Mouse (Mus musculus) liver, embryonic 16.5 days (tissue): ENCODE measurements at regions not wholly inside any gene's neighbourhood (a gene's known extent, or its start where the extent isn't known, plus 50 kb on each side); places are given as distances from the start of the nearest gene placed in this dataset.

ENCODE experiments used
- ATAC-seq: fragments of 200-750 bp; cut with Nextera tagmentation; 2 replicates; pipeline ENCODE4 v1.8.0; 2017; ENCODE audit warnings: low read depth, mild to moderate bottlenecking, moderate number of reproducible peaks, moderate library complexity
- H3K27ac ChIP-seq: fragments of 300-500 bp; sonication (generic); 2 replicates; pipeline ENCODE4 v1.5.1; 2014; ENCODE audit warnings: mild to moderate bottlenecking, low read length
- H3K27me3 ChIP-seq: fragments of 300-500 bp; sonication (generic); 2 replicates; pipeline ENCODE4 v1.6.1; 2014; ENCODE audit warnings: low read depth, low read length, mixed read lengths; ENCODE audit not compliant: control insufficient read depth, insufficient read depth
- H3K36me3 ChIP-seq: fragments of 300-500 bp; sonication (generic); 2 replicates; pipeline ENCODE4 v1.6.1; 2014; ENCODE audit warnings: mild to moderate bottlenecking; ENCODE audit not compliant: control insufficient read depth, insufficient read depth
- H3K4me1 ChIP-seq: fragments of 300-500 bp; sonication (generic); 2 replicates; pipeline ENCODE4 v1.6.1; 2014; ENCODE audit warnings: low read depth, low read length, mixed read lengths; ENCODE audit not compliant: control insufficient read depth
- H3K4me2 ChIP-seq: fragments of 300-500 bp; sonication (generic); 2 replicates; pipeline ENCODE4 v1.6.1; 2014; ENCODE audit warnings: low read depth, low read length, mixed read lengths
- H3K4me3 ChIP-seq: fragments of 300-500 bp; sonication (generic); 2 replicates; pipeline ENCODE4 v1.5.1; 2014; ENCODE audit warnings: low read depth, mild to moderate bottlenecking, low read length
- H3K9ac ChIP-seq: fragments of 300-500 bp; sonication (generic); 2 replicates; pipeline ENCODE4 v1.6.1; 2014; ENCODE audit warnings: low read depth, low read length
- H3K9me3 ChIP-seq: fragments of 300-500 bp; sonication (generic); replicated peaks from 2 replicates; pipeline ENCODE4 v1.6.1; 2016; ENCODE audit warnings: low read length; ENCODE audit not compliant: control insufficient read depth
- WGBS: fragments of 180-500 bp; shearing (Covaris S2); extraction: QIAGEN DNeasy Blood & Tissue Kit; methylation state at CpG from one replicate; pipeline ENCODE4 v1.1.7; 2014; ENCODE audit not compliant: insufficient replicate concordance; 5-methylcytosine and 5-hydroxymethylcytosine counted together

- Histone ChIP-seq H3K4me3 (no peak overlapping the region), H3K9me3 (no peaks in the 10 kb centered on the region), H3K9ac (no peak overlapping the region), H3K27ac (no peak overlapping the region), H3K4me1 (no peaks in the 10 kb centered on the region), H3K4me2 (no peak overlapping the region), H3K27me3 (no peaks in the 10 kb centered on the region), H3K36me3 (no peaks in the 10 kb centered on the region)
- ATAC-seq: no peak
- 51% methylated on average over 5 of the region's 5 CpGs for WGBS
Measured at GRCm38 (mm10) chr11:19203968-19204367, 185.2 kb upstream of the Meis1 start.

DNA sequence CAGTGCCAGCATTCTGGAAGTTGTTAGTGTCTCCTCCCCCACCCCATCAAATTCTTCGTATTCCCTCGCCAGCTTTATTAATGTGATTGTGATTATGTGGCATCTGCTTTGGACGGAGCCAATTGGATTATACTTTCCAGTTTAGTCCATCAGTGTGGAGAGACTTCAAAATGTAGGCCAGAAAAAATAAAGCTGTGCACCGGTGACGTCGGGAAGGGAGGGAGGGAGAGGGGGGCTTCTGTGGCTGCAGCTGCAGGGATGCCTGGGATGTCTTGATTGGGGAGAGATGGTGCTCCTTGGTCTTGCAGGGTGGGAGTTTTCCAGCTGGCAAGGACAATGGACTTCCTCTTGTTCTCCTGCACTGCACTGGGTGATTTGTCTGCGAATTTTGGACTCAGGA is 185.7 kb upstream of the Meis1 start:
- Histone ChIP-seq H3K9me3 (no peaks in the 10 kb centered on the region), H3K27me3 (no peaks in the 10 kb centered on the region), H3K4me3 (no peak overlapping the region), H3K9ac (no peak overlapping the region), H3K27ac (no peak overlapping the region), H3K4me1 (no peaks in the 10 kb centered on the region), H3K36me3 (no peaks in the 10 kb centered on the region), H3K4me2 (no peak overlapping the region)
- ATAC-seq: no peak
- WGBS: 54% methylated on average over 7 of the region's 7 CpGs

DNA sequence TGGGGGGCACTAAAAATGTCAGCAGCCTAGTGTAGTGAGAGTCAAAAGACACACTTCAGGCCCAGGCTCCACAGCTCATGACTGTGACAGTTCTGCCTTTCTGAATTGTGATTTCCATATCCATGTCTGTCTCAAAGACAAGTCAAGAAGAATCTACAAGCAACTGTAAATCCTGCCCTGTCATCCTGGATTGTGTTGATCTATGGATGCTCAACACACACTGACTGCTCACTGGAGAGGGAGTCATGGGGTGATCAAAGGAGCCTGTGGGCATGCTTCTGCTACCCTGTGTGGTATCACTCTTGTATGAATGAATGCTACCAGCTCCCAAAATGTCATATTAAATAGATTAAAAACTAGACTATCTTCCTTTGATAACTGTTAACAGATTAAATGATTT is 186.4 kb upstream of the Meis1 start:
- Histone ChIP-seq H3K27ac (no peak overlapping the region), H3K4me2 (no peak overlapping the region), H3K4me1 (no peaks in the 10 kb centered on the region), H3K9me3 (no peaks in the 10 kb centered on the region), H3K27me3 (no peaks in the 10 kb centered on the region), H3K36me3 (no peaks in the 10 kb centered on the region), H3K4me3 (no peak overlapping the region), H3K9ac (no peak overlapping the region)
- ATAC-seq: no peak

DNA sequence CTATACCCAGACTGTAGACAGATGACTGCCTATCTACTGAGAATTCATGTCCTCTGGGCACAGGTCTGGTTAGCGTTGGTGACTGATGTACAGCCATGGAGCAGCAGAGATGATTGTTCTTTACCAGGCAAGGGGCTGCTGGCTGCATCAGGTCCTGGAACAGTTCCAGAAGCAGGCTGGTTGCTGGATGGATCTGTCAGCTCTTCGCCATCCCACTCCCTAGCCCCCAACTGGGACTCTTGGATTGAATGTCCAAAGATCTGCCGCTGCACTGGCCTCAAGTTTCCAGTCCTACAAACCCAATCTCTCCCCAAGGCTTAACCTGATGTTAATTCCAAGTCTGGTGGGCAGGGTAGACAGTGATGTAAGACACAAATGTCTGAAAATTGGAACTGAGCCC is 200.7 kb upstream of the Meis1 start:
- H3K4me2 ChIP-seq: no peak overlapping the region
- no peak overlapping the region for H3K9ac ChIP-seq
- H3K4me1 ChIP-seq: no peaks in the 10 kb centered on the region
- no peaks in the 10 kb centered on the region for H3K9me3 ChIP-seq
- H3K27ac ChIP-seq: no peak overlapping the region
- WGBS: 66% methylated on average over 3 of the region's 3 CpGs
- H3K36me3 ChIP-seq: no peaks in the 10 kb centered on the region
- H3K4me3 ChIP-seq: no peak overlapping the region
- no peak for ATAC-seq
- H3K27me3 ChIP-seq: no peaks in the 10 kb centered on the region

GRCm38 (mm10) chr11:19221442-19221841 is 202.7 kb upstream of the Meis1 start:
- H3K9me3 ChIP-seq: no peaks in the 10 kb centered on the region
- H3K4me3 ChIP-seq: no peak overlapping the region
- no peaks in the 10 kb centered on the region for H3K36me3 ChIP-seq
- no peak overlapping the region for H3K4me2 ChIP-seq
- no peaks in the 10 kb centered on the region for H3K4me1 ChIP-seq
- no peaks in the 10 kb centered on the region for H3K27me3 ChIP-seq
- no peak overlapping the region for H3K9ac ChIP-seq
- WGBS: 29% methylated on average over 1 of the region's 1 CpGs
- no peak overlapping the region for H3K27ac ChIP-seq
- no peak for ATAC-seq

DNA sequence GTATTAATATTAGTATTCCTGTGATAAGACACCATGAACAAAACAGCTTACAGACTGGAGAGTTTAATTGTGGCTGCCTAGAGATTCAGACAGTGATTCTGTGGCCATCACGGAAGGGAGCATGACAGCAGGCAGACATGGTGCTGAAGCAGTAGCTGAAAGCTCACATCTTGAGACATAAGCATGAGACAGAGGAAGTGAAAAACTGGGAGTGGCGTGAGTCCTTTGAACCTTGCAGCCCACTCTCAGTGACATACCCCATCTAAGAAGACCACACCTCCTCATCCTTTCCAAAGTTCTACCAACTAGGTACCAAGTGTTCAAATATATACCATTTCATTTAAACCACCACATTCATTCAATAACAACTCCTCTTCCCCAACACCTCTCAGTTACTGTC is 208.0 kb upstream of the Meis1 start:
- H3K4me3 ChIP-seq: no peak overlapping the region
- H3K4me2 ChIP-seq: no peak overlapping the region
- no peaks in the 10 kb centered on the region for H3K27me3 ChIP-seq
- no peak overlapping the region for H3K9ac ChIP-seq
- 50% methylated on average over 2 of the region's 2 CpGs for WGBS
- no peak overlapping the region for H3K27ac ChIP-seq
- no peaks in the 10 kb centered on the region for H3K4me1 ChIP-seq
- ATAC-seq: no peak
- H3K9me3 ChIP-seq: no peaks in the 10 kb centered on the region
- no peaks in the 10 kb centered on the region for H3K36me3 ChIP-seq

GRCm38 (mm10) chr11:19227716-19228115 is 208.9 kb upstream of the Meis1 start:
- no peaks in the 10 kb centered on the region for H3K4me1 ChIP-seq
- 56% methylated on average over 4 of the region's 4 CpGs for WGBS
- no peak overlapping the region for H3K9ac ChIP-seq
- no peak overlapping the region for H3K27ac ChIP-seq
- ATAC-seq: no peak
- H3K36me3 ChIP-seq: no peaks in the 10 kb centered on the region
- H3K27me3 ChIP-seq: no peaks in the 10 kb centered on the region
- H3K4me3 ChIP-seq: no peak overlapping the region
- H3K4me2 ChIP-seq: no peak overlapping the region
- no peaks in the 10 kb centered on the region for H3K9me3 ChIP-seq

- H3K27me3 ChIP-seq: no peaks in the 10 kb centered on the region
- no peak overlapping the region for H3K4me3 ChIP-seq
- no peak for ATAC-seq
- H3K36me3 ChIP-seq: no peaks in the 10 kb centered on the region
- H3K9ac ChIP-seq: no peak overlapping the region
- WGBS: 57% methylated on average over 11 of the region's 11 CpGs
- no peaks in the 10 kb centered on the region for H3K4me1 ChIP-seq
- H3K27ac ChIP-seq: no peak overlapping the region
- H3K9me3 ChIP-seq: no peaks in the 10 kb centered on the region
- no peak overlapping the region for H3K4me2 ChIP-seq
Measured at GRCm38 (mm10) chr11:19246390-19247114, 227.8 kb upstream of the Meis1 start.

- Histone ChIP-seq H3K4me3 (no peak overlapping the region), H3K4me2 (no peak overlapping the region), H3K27ac (no peak overlapping the region), H3K9ac (no peak overlapping the region), H3K27me3 (no peaks in the 10 kb centered on the region), H3K4me1 (no peaks in the 10 kb centered on the region), H3K9me3 (no peaks in the 10 kb centered on the region), H3K36me3 (no peaks in the 10 kb centered on the region)
- ATAC-seq: no peak
- WGBS: 36% methylated on average over 5 of the region's 5 CpGs
Measured at GRCm38 (mm10) chr11:19253605-19254004, 234.8 kb upstream of the Meis1 start.
